Comparison of ENCODE assay signal across 14 mouse cellular contexts in the genomic region with DNA sequence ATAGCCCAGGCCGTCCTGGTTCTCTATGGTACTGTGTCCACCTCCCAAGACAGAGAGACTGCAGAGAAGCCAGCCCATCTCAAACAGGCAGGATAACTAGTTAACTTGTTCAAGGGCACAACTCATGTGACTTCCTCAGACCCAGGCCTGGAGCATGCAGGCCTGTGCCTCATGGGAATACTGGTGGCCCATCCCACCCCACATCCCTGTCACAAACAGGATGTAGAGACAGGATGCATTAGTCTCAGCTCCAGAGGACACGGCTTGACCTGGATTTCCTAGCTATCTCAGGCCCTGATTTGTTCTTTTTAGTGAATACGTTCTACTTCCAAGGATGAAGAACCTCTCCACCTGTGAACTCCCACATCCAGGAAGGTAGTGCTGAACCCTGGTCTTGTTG.
DNase-seq lines count a peak whose midpoint lies in the region; ATAC-seq and TF ChIP-seq lines count a peak whose summit lies in the region.
"Had no signal": no experiment of that assay in that cellular context is flagged by ENCODE, and none has a peak within 500 bp of the region (broad histone marks: within the 10 kb centered on the region; RNA-seq: fewer than 3 reads in every experiment).

No protein-coding gene starts in this region.

- H3K9ac ChIP-seq in lung, embryonic 14.5 days = no peak overlapping the region
- H3K9ac ChIP-seq: hindbrain, embryonic 14.5 days; neural tube, embryonic 13.5 days had no signal

- no peaks in the 10 kb centered on the region for H3K9me3 ChIP-seq in lung, embryonic 14.5 days (ENCODE audit: low read depth, low read length)
- H3K9me3 ChIP-seq: megakaryocyte, embryonic 14.5 days; neural tube, embryonic 13.5 days had no signal

- H3K27ac ChIP-seq in lung, embryonic 14.5 days (ENCODE audit: low read depth) = no peak overlapping the region; the same call in 1 of the 2 replicates
- H3K27ac ChIP-seq: hindbrain, embryonic 14.5 days; left cerebral cortex, adult 2 months had no signal

- no peak overlapping the region for H3K4me3 ChIP-seq in lung, embryonic 14.5 days (ENCODE audit: low read depth, low read length)
- H3K4me3 ChIP-seq: left cerebral cortex, adult 2 months; megakaryocyte, embryonic 14.5 days; neural tube, embryonic 13.5 days had no signal

- no peak for TF ChIP-seq CTCF in lung, embryonic 14.5 days (IDR thresholded peaks at IDR 0.05; ENCODE audit: low read depth)

- H3K27me3 ChIP-seq in lung, embryonic 14.5 days (ENCODE audit: insufficient read depth, low read length) = no peaks in the 10 kb centered on the region
- H3K27me3 ChIP-seq: megakaryocyte, embryonic 14.5 days; neural tube, embryonic 13.5 days had no signal

- 57% methylated on average over 3 of the region's 3 CpGs for WGBS in lung, embryonic 14.5 days

- ATAC-seq in lung, embryonic 14.5 days (ENCODE audit: insufficient read depth) = peak; percentile 22; the same call in 1 of the 2 replicates
- ATAC-seq: forebrain, embryonic 16.5 days had no signal

- no peak overlapping the region for H3K4me2 ChIP-seq in lung, embryonic 14.5 days
- H3K4me2 ChIP-seq: hindbrain, embryonic 14.5 days; neural tube, embryonic 13.5 days had no signal

- H3K36me3 ChIP-seq in lung, embryonic 14.5 days (ENCODE audit: insufficient read depth) = no peaks in the 10 kb centered on the region
- H3K36me3 ChIP-seq: G1E; neural tube, embryonic 13.5 days had no signal

- H3K4me1 ChIP-seq in lung, embryonic 14.5 days (ENCODE audit: insufficient read depth) = peaks cover 14% of the 10 kb centered on the region; the same call in 1 of the 2 replicates

- peak; percentile 58 to 66 for DNase-seq in adrenal gland, adult (ENCODE audit: inconsistent age in 2 of 2, low spot score in 1 of 2)
- DNase-seq in adrenal gland, postnatal 25 days = no peak
- peak; percentile 14 for DNase-seq in ZHBTc4 (ENCODE audit: low read depth, low spot score)
- peak; percentile 53 for DNase-seq in heart, postnatal 4 days
- DNase-seq in lung, embryonic 14.5 days = peak; percentile 57
- no peak for DNase-seq in cerebellum, adult 9-10 months
- DNase-seq in cerebellum, adult 18-20 months = no peak
- DNase-seq in urinary bladder, postnatal 10 days (ENCODE audit: low spot score) = no peak

Comparison
In these comparisons a context has a peak if more than half of its experiments do, and no peak if none do; other contexts are left out.
1. DNase-seq: peak in adrenal gland, adult (2 of 2), ZHBTc4 (single experiment), heart, postnatal 4 days (single experiment) and lung, embryonic 14.5 days (single experiment); none in adrenal gland, postnatal 25 days (single experiment), cerebellum, adult 9-10 months (single experiment), cerebellum, adult 18-20 months (0 of 2) and urinary bladder, postnatal 10 days (single experiment).